Mouse (Mus musculus): Measurements from ENCODE around the gene Cd2bp2. TPM values are rescaled to one million over a fixed set of nuclear protein-coding genes. Genes with fewer than 3 reads are reported as not detected.

Cd2bp2 gene
- polyA plus RNA-seq (2015; fragmentation: Nextera tagmentation; extraction: Ambion mirVana), result 82.1 and 82.6 TPM in 2 replicates

DNA sequence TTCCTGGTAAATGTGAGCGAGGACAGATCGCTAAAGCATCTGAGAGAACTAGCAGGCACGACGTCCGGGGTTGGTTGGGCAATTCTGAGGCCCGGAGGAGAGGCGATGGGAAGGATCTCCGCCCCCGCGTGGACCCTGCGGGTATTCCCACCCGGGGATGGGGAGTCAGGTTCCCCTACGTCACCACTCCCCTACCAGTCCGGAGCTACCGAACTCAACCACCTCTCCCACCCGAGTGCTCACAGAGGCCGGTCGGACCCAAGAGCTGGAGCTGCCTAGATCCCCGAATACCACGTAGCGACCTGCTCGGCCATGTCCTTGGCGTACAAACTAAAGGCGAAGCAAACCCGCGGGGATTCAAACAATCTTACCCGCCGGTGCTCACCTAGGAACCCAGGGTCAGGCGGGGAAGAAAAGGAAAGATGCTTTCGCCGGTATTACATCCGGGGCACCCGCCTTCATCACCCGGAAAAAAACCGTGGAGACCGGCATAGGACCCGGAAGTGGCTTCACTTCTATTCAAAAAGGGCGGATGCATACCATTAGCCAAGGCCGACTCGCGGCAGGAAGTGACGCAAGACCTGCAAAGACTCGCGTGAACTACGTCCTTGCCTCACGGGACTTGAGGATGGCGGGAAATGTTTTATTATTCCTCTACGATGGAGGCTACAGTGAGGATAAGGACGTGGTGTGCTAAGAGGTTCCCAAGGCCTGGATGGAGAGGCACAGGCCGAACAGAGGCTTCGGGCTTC, at the start of gene Cd2bp2:
Gene Cd2bp2 (minus strand): TSS at position 507 of the 752 bp plus-strand sequence.
- WGBS, result under 1% methylated on average over 51 of the region's 51 CpGs
- peak within 1 kb of the TSS; percentile 78 for H3K4me2 ChIP-seq
- no peaks in the 10 kb centered on the region for H3K9me3 ChIP-seq
- H3K9ac ChIP-seq, result peak within 1 kb of the TSS; percentile 69
- H3K4me1 ChIP-seq, result peaks cover 25% of the 10 kb centered on the region
- peak; percentile 97 for ATAC-seq (replicated peaks)
- H3K36me3 ChIP-seq (replicated peaks), result peaks cover 57% of the 10 kb centered on the region
- H3K27ac ChIP-seq, result peak within 1 kb of the TSS; percentile 90
- H3K4me3 ChIP-seq, result peak within 1 kb of the TSS; percentile 82
- H3K27me3 ChIP-seq (replicated peaks), result no peaks in the 10 kb centered on the region

DNA sequence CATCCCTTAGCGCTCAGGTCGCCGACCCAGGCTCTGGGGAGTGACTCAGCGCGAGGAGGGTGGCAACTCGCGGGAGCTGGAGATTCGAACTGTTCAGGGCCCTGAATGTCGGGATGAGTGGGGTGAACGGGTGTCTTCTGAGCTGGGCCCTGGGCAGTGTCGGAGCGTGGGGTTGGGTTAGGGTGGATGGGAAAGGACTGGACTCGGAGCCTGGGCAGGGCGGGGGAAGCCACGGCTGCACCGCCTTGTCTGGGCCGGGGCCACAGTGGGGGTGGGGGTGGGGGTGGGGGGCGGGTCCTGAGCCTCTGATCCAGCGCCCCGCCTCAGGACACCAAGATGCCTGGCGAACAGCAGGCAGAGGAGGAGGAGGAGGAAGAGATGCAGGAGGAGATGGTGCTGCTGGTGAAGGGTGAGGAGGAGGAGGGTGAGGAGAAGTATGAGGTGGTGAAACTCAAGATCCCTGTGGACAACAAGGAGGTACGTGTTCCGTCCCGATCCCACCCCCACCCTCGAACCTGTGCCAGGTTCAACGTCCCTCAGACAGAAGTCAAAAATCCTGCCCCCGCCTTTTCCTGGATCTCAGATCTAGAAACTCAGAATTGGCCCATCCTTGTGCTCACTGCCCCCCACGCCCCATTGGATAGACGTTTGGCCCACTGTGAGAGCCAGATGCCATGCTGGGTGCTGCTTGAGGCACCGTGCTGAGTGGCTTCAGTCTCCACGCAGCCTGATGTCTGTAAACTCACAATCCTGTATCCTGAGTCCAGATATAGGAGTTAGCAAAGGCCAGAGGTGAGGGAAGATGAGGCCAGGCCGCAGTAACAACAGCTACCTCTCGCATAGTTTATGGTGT, 49.0 kb upstream of the Cd2bp2 start:
- 14% methylated on average over 25 of the region's 33 CpGs for WGBS
- H3K4me1 ChIP-seq, result peaks cover 26% of the 10 kb centered on the region
- H3K9me3 ChIP-seq, result no peaks in the 10 kb centered on the region

DNA sequence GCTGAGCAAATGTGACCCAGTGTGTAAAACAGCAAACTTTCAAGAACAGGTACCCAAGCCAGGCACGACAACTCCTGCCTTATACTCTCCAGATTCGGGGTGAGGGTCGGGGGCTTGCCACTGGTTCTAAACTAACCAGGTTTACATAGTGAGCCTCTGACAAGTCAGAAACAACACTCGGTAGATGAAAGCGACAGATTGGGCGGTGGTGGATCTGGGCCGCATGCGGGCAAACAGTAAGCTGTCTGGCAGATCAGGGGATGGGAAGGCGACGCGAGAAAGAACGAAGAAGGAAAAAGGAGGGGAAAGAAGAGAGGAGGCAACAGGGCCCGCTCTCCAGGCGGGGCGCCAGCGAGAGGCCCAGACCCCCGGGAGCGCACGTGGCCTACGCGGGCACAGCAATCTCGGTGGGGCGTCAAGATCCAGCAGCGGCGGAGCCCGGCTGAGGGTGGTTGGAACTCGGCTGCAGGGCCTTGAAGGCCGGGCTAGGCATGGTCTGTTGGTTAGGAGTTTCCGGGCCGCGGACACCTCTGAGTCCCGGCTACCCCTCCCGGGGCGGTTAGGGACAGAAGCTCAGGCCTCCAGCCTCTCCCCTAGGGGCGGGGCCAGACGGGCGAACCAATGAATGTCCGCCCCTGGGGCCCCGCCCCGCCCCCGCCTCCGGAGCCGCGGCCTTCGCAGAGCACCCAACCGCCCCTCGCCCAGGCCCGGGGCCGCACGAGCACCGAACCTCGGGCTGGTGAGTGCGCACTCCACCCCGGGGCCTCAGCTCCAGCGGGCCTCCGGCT, 48.2 kb upstream of the Cd2bp2 start, which contains the start of gene Zfp771:
Gene Zfp771 (plus strand): TSS at position 405 of the 788 bp plus-strand sequence.
- peak; percentile 94 for ATAC-seq (replicated peaks)
- Histone ChIP-seq H3K27ac (peak within 1 kb of the TSS; percentile 81), H3K9me3 (no peaks in the 10 kb centered on the region), H3K9ac (peak within 1 kb of the TSS; percentile 79), H3K4me1 (peaks cover 26% of the 10 kb centered on the region), H3K4me3 (peak within 1 kb of the TSS; percentile 97), H3K4me2 (peak within 1 kb of the TSS; percentile 90), H3K36me3 (replicated peaks) (peaks cover 5% of the 10 kb centered on the region; the same call in 1 of the 2 replicates), H3K27me3 (replicated peaks) (no peaks in the 10 kb centered on the region)
- WGBS, result 1% methylated on average over 56 of the region's 56 CpGs

More for the DNA sequence above, 49.0 kb upstream of the Cd2bp2 start:
- peak; percentile 77 for ATAC-seq (replicated peaks)
- Histone ChIP-seq H3K4me2 (peak overlapping the region; percentile 90), H3K27me3 (replicated peaks) (no peaks in the 10 kb centered on the region), H3K9ac (peak overlapping the region; percentile 79), H3K4me3 (peak overlapping the region; percentile 97), H3K36me3 (replicated peaks) (0 out of 2 replicates have a peak, but pooled peaks cover 5% of the 10 kb centered on the region), H3K27ac (peak overlapping the region; percentile 81)

DNA sequence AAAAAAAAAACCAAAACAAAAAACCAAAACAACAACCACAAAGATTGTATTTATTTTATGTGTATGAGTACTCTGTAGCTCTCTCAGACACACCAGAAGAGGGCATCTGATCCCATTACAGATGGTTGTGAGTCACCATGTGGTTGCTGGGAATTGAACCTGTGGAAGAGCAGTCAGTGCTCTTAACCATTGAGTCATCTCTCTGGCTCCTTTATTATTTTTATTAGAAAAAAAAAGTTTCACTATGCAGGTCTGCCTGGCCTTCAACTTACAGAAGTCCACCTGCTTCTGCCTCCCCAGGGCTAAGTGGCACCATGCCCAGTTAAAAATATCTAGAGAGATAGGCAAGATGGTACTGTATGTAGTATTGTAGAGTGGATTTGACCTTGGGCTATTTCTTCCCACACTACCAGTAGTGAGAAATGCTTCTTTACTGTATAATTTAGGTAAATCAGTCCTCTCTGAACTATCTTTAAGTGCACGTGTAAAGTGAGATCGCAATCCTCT, 47.6 kb upstream of the Cd2bp2 start:
- peaks cover 10% of the 10 kb centered on the region; the same call in 1 of the 2 replicates for H3K36me3 ChIP-seq (replicated peaks)
- peak overlapping the region; percentile 81; the same call in 1 of the 2 replicates for H3K27ac ChIP-seq
- H3K9me3 ChIP-seq, result no peaks in the 10 kb centered on the region
- 0 out of 2 replicates have a peak, but pooled peaks have one; percentile 1 for ATAC-seq (replicated peaks)
- peaks cover 26% of the 10 kb centered on the region for H3K4me1 ChIP-seq
- peak overlapping the region; percentile 79; the same call in 1 of the 2 replicates for H3K9ac ChIP-seq
- peak overlapping the region; percentile 90 for H3K4me2 ChIP-seq
- 46% methylated on average over 2 of the region's 2 CpGs for WGBS
- no peaks in the 10 kb centered on the region for H3K27me3 ChIP-seq (replicated peaks)
- peak overlapping the region; percentile 97 for H3K4me3 ChIP-seq

DNA sequence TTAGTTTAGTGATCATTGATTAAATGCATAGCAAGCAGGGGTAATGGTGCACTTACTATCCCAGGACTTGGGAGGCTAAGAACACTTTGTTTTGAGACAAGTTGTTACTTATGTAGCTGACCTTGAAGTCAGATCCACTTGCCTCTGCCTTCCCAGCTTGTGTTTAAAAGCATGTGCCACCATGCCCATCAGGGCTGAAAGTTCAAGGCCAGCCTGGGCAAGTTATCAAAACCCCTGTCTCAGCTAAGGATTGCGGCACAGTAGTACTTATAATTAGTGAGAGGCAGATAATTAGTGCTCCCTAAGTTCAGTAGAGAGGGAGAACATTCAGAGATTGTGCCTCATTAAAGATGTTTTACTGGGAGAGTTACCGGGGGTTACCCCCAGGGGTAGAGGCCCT, 38.9 kb upstream of the Cd2bp2 start:
- no peak overlapping the region for H3K4me3 ChIP-seq

DNA sequence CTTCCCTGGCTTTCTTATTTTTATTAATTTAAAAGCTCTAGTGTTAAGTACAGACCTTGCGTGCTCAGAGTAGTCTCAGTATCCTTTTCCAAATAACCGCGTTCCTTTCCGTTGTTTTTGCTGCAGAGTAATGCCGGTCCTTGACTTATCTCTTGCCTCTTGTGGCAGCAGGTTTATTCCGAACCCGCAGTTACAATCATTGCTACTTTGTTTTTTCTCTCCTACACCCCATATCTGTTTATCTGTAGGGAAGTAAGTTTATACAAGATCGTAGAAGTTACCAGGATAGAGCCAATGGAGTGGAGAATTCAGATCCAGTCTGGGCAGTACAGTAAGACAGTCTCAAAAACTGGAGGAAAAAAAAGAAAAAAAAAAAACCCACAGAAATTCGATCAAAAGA, 37.9 kb upstream of the Cd2bp2 start:
- WGBS, result 9% methylated on average over 9 of the region's 9 CpGs
- Histone ChIP-seq H3K4me1 (peaks cover 40% of the 10 kb centered on the region), H3K4me3 (peak overlapping the region; percentile 97), H3K9me3 (no peaks in the 10 kb centered on the region), H3K27me3 (replicated peaks) (no peaks in the 10 kb centered on the region), H3K9ac (peak overlapping the region; percentile 99), H3K4me2 (peak overlapping the region; percentile 62), H3K27ac (peak overlapping the region; percentile 99), H3K36me3 (replicated peaks) (peaks cover 36% of the 10 kb centered on the region)
- ATAC-seq (replicated peaks), result no peak

More for the DNA sequence above, 38.9 kb upstream of the Cd2bp2 start:
- H3K9me3 ChIP-seq, result no peaks in the 10 kb centered on the region
- peaks cover 38% of the 10 kb centered on the region for H3K36me3 ChIP-seq (replicated peaks)
- H3K4me2 ChIP-seq, result peak overlapping the region; percentile 62
- no peaks in the 10 kb centered on the region for H3K27me3 ChIP-seq (replicated peaks)
- WGBS, result 94% methylated on average over 2 of the region's 2 CpGs
- no peak overlapping the region for H3K9ac ChIP-seq
- no peak for ATAC-seq (replicated peaks)
- no peak overlapping the region for H3K27ac ChIP-seq
- peaks cover 38% of the 10 kb centered on the region for H3K4me1 ChIP-seq

DNA sequence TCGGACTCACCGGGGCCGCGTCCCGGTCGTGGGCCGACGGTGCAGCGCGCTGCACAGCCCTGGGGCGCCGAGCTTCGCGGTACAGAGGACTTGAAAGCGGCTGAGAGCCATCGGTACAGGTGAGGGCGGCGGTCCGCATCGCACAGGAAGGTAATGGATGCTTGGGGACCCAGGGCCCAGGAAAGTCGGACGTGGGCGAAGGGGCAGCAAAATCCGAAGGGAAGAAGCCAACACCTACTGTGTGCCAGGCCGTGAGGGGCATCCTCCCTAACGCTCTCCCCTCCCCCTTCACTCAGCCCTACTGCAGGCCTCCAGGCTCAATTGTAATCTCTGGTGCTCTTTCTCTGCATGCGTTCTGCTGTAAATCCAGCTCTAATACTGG, 37.5 kb upstream of the Cd2bp2 start:
- H3K4me2 ChIP-seq, result peak overlapping the region; percentile 62
- peak overlapping the region; percentile 99 for H3K9ac ChIP-seq
- peak; percentile 48 for ATAC-seq (replicated peaks)
- no peaks in the 10 kb centered on the region for H3K9me3 ChIP-seq
- no peaks in the 10 kb centered on the region for H3K27me3 ChIP-seq (replicated peaks)
- H3K4me3 ChIP-seq, result peak overlapping the region; percentile 97
- 0% methylated on average over 27 of the region's 27 CpGs for WGBS
- H3K4me1 ChIP-seq, result peaks cover 40% of the 10 kb centered on the region
- H3K36me3 ChIP-seq (replicated peaks), result peaks cover 32% of the 10 kb centered on the region
- peak overlapping the region; percentile 99 for H3K27ac ChIP-seq

DNA sequence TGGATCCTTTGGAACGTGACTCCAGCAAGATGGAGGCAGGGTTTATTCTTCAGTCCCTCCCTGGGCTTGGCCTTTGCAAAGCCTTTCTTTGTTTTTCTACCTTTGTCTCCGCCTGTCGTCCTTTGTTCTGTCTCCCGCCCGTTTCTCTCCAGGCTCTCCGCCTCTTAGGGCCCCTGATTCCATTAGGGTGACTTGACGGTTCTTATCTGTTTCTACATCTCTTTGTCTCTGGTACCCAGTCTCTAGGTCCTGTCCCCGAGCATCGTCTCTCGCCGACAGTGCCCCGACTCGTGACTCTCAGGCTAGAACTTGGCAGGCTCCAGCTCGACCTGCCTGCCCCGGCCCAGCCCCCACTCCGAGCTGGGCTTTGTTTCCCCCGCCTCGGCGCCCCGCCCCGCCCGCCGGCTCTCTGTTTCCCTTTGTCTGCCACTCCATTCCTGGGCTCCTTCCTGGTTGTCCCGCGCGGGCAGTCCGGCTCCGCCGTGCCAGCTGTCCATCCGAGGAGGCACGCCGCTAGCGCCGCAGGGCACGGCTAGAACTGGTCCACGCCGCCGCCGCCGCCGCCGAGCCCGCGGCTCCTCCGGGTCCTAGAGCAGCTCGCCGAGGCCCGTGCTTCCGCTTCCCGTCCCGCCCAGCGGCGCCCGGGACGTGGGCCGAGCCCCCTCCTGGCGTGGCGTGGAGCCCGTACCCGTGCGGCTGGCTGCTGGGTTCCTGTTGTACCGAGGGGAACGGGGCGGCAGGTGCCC, 36.9 kb upstream of the Cd2bp2 start, which contains the start of the genes Zfp553 and Sept1:
Gene Zfp553 (plus strand): TSS at position 440 of the 746 bp plus-strand sequence.
Gene Sept1 (minus strand): TSS at position 509 of the 746 bp plus-strand sequence.
- peak within 1 kb of the TSS; percentile 99 for H3K9ac ChIP-seq
- WGBS, result under 1% methylated on average over 63 of the region's 64 CpGs
- H3K36me3 ChIP-seq (replicated peaks), result peaks cover 26% of the 10 kb centered on the region
- H3K27me3 ChIP-seq (replicated peaks), result no peaks in the 10 kb centered on the region
- H3K4me3 ChIP-seq, result peak within 1 kb of the TSS; percentile 97
- H3K4me2 ChIP-seq, result peak within 1 kb of the TSS; percentile 62
- no peaks in the 10 kb centered on the region for H3K9me3 ChIP-seq
- ATAC-seq (replicated peaks), result peak; percentile 91
- peaks cover 38% of the 10 kb centered on the region for H3K4me1 ChIP-seq
- H3K27ac ChIP-seq, result peak within 1 kb of the TSS; percentile 99

DNA sequence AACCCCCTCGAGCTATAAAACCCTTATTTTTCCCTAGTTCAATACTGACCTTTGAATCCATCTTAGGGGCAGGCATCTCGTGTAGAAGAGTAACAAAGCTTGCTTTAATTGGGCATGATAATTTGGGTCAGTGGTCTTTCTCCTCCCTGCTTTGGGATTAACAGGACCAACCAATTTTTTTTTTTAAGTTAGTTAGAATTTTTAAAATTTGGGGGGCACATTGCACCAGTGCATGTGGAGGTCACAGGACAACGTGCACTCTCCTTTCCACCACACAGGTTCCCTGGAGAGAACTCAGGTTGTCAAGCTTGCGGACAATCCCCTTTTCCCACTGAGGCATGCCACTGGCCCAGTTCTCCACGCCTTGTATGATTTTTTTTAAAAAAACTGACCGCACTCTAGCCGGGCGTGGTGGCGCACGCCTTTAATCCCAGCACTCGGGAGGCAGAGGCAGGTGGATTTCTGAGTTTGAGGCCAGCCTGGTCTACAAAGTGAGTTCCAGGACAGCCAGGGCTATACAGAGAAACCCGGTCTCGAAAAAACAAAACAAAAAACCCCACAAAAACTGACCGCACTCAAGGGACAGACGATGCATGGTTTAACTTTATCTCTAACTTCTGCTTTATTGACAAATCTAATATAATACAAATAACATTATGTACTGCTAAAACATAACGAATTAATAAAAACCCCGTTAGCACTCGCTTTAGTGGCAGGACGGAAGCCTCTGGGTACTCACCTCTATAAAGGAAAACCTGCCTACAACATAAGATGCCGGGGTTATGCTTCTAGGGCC, 36.2 kb upstream of the Cd2bp2 start:
- Histone ChIP-seq H3K9me3 (no peaks in the 10 kb centered on the region), H3K4me1 (peaks cover 37% of the 10 kb centered on the region), H3K27ac (peak overlapping the region; percentile 99), H3K4me2 (peak overlapping the region; percentile 62), H3K36me3 (replicated peaks) (peaks cover 19% of the 10 kb centered on the region), H3K9ac (peak overlapping the region; percentile 99), H3K4me3 (peak overlapping the region; percentile 97), H3K27me3 (replicated peaks) (no peaks in the 10 kb centered on the region)
- WGBS, result 3% methylated on average over 20 of the region's 20 CpGs
- ATAC-seq (replicated peaks), result no peak

DNA sequence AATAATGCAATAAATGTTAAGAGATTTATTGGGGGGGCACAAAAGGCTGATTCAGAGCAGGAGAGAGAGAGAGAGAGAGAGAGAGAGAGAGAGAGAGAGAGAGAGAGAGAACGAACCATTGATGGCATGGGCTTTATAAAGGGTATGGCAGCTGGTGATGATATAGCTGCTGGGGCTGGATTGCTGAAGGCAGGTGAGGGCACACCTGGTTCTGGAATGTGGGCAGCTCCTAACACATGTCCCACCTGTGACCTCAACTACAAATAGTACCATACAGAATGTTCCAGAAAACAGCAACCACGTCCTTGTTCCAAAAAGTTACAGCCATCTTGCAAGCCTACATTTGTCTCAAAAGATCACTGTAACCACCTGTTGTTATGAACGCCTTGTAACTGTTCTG, 35.5 kb upstream of the Cd2bp2 start:
- Histone ChIP-seq H3K9ac (peak overlapping the region; percentile 99; the same call in 1 of the 2 replicates), H3K9me3 (no peaks in the 10 kb centered on the region), H3K27ac (peak overlapping the region; percentile 99; the same call in 1 of the 2 replicates), H3K4me3 (peak overlapping the region; percentile 97), H3K27me3 (replicated peaks) (no peaks in the 10 kb centered on the region), H3K4me2 (peak overlapping the region; percentile 62), H3K4me1 (peaks cover 37% of the 10 kb centered on the region), H3K36me3 (replicated peaks) (peaks cover 12% of the 10 kb centered on the region)
- ATAC-seq (replicated peaks), result no peak
- WGBS, result 74% methylated on average over 3 of the region's 3 CpGs

All from midbrain, embryonic 15.5 days (tissue).